Mouse (Mus musculus) gastrocnemius, postnatal 10 days (tissue): ENCODE results near the gene Dgkq. TPM values are rescaled to one million over a fixed set of nuclear protein-coding genes. Genes with fewer than 3 reads are reported as not detected.
"Not testable (repeated sequence)": the region's sequence is repeated elsewhere in the genome, so short reads cannot be mapped to it uniquely, and the experiment has no call there.

Source experiments
- DNase-seq: peaks from one replicate; pipeline ENCODE4 v3.0.0; 2021; ENCODE audit warnings: mixed read lengths
- total RNA-seq, 2 experiments: library from RNA; stranded (reverse); gene quantifications; 2 replicates each; pipeline ENCODE4 v1.2.3; 2021

Gene Dgkq
- total RNA-seq, 2 experiments from 2014 or later, result 3.7 to 8.3 TPM

DNA sequence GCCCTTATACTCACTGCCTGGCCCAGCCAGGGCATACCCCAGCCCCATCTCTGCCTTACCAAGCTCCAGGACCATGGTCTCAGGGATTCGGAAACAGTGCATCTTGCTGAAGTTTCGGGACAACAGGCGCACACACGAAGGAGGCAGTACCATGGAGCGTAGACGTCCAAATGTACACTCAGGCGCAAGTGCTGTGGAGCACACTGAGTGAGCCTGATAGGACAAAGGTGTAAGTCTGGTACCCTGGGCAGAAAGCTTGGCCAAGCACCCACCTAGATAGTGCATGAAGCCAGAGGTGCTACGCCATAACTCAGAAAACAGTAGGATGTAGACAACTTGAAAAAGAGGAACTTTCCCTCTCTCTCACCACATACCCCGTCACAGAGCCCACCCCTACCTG is 14.1 kb downstream of the Dgkq start:
- DNase-seq, result no peak

DNA sequence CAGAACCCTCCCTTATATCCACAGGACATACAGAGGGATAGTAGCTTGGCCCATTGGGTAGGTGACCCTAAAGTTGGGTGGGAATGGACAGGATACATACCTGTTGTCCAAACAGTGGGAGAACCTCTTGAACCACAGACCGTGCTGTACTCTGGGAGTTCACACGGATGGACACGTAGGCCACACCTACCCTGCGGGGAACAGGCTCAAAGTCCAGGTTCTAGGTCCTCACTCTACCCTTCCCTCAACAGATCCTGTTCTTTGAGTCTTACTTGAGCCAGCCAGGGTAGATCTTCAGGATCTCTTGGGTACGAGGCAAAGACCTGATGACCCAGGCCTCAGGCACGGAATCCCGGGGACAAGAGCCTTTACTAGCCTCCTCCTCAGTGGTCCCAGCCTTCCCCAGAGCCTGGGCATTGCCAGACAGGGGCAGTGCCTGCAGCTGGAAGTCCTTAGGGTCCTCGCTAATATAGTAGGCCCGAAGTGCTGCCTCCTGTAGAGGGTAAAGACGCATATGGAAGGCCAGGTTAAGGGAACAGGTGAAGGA is 15.0 kb downstream of the Dgkq start:
- no peak for DNase-seq

DNA sequence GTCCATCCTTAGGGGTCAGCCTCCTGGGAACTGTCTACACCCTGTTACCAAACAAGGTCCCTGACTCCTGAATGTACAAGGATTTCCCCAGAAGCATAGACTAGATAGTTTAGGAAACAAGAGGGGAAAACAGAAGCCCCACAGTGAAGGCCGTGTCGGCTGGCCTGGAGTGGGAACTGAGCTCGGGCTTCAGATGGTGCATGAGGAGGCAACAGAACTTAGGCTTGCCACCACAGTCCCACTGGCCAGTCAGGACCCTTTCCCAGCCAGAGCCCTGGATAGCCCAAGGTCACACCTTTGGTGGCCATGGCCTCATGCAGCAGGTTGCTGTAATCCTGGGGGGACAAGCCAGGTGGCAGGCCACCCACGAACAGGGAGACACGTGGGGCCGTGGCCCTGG is 16.1 kb downstream of the Dgkq start:
- no peak for DNase-seq

DNA sequence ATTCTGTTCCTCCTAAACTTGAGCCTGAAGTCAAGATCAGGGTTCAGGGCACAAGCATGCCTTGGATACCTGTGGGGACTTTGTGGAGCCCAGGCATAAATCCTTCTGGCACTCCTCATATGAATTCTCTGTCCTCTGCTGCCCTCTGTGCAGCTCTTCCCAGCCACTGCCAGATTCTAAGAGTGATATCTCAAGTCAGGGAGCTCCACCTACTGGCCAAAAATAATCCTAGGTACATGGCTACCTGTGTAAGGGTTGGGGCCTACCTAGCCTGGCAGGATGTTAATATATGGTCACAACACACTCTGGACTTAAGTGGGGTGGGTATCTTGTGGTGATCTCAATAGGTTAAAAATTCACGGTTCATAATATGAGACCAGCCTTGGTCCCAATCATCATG is 17.6 kb downstream of the Dgkq start:
- DNase-seq, result no peak

DNA sequence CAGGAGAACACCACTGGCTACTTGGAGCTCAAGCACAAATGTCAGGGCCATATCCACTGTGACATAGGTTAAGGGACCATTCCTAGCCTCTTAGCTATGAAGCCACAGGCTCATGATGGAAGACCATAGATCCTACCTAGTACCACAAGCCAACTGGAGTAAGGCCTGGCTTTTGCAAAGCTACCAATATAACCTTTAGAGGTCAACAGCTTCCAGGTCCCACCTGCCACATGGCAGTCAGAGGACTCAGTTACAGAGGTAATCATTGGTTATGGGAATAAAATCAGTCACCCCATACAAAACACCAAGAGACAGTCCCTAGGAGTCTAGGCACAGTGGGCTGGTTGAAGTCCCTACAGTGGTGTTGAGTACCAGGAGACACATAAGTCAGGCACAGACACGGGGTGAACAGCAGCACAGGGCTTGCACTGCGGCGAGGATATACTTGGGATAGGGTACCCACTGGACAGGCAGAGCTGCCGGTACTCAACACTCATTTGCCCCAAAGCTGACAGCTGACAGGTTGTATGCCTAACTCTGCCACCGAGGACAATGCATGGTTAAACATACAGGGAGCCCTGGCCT is 18.2 kb downstream of the Dgkq start:
- no peak for DNase-seq

DNA sequence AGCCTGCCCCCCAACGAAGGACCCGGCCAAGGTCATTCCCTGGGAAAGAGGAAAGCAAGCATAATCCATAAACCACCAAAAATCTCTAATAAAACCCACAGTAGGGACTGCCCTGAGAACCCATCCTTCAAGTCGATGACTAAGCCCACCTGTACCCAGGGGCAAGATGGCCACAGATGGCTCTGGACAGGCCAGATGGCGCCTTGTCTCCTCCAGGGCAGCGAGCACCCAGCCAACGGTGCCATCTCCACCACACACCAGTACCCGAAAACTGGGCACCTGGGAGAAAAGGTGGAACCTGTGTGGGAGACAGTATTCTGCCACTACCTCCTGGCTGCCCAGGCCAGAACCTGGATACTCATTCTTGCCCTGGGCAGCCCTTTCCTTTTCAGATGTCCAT is 19.1 kb downstream of the Dgkq start:
- no peak for DNase-seq

DNA sequence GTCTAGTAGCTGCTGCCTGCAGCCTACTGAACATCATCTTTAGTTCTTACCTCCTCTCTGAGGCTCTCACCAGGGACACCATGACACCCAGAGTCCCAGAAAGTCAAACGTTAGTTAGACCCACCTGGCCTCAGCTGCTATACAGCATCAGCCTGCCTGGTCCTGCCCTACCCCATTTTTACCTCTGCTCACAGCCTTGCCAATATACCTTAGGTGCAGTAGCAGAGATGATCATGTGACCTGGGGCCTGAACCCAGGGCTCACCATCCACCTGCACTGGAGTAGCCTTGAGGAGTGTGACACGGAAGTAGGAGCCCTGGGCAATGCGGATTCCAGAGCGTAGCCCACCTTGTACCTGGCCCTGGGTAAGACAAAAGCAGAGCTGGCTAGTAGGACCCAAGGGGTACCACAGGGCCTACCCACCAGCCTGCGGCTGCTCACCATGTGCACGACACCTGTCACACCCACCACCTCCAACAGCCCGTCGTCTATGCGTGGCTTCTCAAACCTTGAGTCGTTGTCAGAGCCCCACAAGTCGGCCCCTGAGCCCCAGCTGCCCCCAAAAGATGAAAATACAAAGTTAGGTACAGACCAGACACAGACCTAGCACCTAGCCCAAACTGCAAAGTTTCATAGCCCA is 20.4 kb downstream of the Dgkq start:
- DNase-seq, result no peak

DNA sequence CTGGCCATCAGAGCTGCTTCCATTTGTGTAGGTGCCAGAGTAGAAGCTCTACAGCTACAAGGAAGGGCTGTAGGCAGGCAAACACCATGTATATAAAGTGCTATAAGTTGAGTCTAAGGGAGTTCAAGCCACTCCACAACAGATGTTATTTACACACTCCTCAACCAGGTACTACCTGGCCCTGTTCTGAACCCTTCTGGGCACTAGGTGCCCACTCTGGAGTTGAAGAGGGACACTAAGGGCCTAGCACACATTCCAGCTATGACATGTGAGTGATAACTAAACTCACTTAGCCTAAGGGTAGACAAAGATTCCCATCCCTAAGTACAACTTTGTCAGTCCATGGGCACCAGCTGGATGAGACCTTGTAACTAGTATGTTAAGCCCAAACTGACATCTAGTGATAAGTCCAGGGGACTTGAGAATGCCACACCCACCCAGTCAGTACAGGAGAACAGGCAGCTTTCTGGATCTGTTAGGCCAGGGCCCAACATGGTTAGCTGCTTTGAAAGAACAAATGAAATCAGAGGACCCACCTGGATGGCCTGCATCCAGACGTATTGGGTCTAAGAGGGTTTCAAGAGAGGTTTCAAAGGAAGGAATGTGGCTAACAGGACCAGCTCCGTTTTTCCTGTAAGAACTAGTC is 21.5 kb downstream of the Dgkq start:
- DNase-seq, result no peak

DNA sequence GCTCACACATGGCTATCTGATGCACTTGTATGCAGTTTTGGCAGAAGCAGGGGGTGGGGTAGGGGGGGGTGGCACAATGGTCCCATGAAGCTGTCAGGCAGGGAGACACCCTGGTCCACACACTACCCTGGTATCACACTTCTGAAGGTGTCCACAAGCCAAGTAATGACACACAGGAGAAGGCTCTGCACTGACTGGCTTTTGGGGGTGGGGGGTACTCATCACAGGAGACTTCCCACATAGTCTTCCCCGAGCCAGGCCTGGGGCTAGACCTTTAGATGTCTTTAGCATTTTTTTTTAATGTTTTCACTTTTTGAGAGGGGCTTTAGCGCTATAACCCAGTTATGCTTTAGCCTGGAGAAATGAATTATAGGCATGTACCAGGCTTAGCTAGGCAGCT is 22.2 kb downstream of the Dgkq start:
- DNase-seq, result no peak

DNA sequence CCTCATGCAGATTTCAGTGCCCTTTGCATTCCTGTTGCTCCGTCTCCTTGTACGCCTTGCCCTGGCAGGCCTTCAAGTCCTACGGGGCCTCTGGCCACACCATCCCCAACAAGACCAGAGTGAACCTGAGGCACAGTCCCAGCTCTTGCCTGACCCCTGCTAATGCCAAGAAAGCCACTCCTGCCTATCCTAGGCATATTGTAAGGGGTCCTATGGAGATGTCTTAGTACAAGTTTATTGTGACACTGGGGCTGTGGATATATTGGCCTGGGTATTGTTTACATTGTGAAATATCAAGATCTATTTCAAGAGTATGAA is 23.2 kb downstream of the Dgkq start:
- DNase-seq, result no peak

DNA sequence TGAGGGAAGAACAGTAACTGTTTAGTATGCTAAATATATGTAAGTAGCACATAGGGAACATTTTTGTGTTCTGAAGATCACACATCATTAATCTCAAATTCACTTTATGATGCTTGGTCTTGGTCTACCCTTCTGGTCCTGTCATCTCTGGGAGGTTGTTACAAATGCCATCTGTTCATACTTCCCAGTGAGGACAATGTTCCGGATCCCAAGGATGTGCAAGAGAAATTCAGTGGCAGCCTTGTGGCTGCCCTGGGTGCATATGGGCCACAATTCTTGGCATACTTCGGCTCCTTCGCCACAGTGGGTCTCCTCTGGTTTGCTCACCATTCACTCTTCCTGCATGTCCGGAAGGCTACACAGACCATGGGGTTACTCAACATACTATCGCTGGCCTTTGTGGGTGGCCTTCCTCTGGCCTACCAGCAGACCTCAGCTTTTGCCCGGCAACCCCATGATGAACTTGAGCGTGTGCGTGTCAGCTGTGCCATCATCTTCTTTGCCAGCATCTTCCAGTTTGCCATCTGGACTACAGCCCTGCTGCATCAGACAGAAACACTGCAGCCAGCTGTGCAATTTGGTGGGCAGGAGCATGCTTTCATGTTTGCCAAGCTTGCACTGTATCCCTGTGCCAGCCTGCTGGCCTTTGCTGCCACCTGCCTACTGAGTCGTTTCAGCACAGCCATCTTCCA is 23.7 kb downstream of the Dgkq start:
- DNase-seq, result peak; percentile 40

DNA sequence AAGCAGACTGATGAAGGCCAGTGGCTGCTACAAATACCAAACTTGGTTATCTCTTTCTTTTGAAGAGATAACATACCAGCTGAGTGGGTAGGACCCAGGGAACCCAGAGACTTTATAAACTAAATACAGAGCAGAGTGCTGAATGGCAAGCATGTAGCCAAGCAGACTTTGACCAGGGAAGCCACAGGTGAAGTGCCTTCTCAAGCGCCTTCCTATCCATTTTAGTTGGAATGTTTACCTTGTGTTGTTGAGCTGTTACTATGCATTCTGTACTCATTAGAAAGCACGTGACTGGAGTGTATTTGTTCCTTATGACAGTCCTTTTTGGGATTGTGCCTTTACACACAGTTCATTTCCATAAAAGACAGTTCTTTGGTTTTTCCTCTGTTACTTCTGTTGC is 25.8 kb downstream of the Dgkq start:
- no peak for DNase-seq

DNA sequence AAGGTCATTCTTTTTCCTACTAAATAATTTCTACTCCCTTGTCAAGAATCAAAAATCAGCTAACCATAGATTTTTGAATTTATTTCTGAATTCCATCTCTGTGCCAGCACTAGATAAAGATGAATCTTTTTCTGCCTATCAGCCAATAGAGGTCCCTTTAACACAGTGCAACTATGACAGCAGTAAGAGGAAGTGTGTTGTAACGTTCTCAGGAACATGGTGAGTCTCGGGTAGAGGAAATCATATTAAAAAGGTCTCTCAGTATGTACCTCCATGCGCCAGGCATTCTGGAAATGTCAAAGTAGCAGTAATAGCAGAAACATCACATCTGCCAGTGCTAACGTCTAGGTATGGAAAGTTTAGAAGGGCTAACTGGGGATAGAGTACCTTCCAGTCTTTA is 33.3 kb downstream of the Dgkq start:
- DNase-seq, result no peak

DNA sequence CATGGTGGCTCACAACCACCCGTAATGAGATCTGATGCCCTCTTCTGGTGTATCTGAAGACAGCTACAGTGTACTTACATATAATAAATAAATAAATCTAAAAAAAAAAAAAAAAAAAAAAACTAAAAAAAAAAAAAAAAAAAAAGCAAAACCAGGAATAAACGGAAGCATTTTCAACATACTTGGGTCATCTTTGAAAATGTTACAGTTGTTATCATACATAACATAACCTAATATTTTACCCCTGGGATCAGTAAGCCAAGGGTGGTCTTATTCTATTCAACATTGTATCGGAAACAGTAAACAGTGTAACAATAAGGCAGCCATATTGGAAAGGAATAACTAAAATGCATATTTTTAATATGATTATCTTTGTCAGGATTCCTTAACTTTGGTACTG is 35.4 kb downstream of the Dgkq start:
- DNase-seq, result not testable (repeated sequence)

DNA sequence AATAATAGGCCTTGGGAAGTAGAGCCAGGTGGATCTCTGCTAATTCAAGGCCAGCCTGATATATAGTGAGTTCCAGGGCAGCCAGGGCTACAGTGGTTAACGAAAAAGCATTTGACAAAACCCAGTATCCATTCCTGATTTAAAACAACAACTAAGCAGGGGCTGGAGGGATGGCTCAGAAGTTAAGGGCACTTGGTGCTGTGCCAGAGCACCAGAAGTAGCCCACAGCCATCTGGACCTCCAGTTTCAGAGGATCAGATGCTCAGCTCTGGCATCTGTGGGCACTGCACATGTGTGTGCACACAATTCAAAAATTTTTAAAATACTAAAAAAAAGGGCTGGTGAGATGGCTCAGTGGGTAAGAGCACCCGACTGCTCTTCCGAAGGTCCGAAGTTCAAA is 35.8 kb downstream of the Dgkq start:
- no peak for DNase-seq

DNA sequence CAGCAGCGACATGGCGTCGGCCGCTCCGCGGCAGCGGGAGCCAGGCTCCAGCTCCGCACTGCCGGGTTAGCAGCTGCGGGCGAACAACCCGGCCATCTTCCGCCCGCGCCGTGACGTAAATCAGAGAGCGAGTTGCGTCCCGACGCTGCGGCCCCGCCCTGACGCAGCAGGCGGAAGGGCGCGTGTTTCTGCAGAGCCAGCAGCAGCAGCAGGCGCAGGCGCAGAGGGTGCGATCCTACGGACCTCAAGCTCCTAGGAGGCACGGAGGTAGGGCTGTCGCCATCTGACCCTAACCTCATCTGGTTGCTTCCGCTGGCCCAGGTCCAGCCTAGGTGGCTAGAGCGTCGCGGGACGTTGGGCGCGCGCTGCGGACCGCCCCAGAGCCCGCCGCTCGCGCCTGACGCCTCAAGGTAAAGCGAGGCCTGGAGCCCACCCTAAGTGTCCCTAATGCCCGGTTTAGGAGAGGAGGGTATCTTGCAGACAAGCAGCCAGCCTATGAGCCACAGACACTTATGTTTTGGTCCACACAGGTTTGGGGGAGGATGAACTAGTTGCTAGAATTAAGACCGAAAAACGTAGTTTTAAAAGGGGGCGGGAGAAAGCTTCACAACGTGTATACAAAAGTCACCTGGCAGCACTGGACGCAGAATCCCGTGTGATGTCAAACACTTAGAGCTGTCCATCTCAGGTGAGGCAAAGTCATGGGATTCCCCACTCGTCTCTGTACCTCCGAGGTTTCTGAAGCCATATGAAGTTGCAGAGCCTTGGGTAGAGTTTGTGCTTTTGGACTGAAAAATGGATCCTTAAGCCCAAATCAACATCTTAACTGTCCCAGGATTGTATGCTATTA is 39.6 kb downstream of the Dgkq start, which contains the start of the genes Gak and Tmem175:
TSS of gene Gak (minus strand) at position 122 of the 850 bp plus-strand sequence.
TSS of gene Tmem175 (plus strand) at position 137 of the 850 bp plus-strand sequence.
- DNase-seq, result peak; percentile 89

DNA sequence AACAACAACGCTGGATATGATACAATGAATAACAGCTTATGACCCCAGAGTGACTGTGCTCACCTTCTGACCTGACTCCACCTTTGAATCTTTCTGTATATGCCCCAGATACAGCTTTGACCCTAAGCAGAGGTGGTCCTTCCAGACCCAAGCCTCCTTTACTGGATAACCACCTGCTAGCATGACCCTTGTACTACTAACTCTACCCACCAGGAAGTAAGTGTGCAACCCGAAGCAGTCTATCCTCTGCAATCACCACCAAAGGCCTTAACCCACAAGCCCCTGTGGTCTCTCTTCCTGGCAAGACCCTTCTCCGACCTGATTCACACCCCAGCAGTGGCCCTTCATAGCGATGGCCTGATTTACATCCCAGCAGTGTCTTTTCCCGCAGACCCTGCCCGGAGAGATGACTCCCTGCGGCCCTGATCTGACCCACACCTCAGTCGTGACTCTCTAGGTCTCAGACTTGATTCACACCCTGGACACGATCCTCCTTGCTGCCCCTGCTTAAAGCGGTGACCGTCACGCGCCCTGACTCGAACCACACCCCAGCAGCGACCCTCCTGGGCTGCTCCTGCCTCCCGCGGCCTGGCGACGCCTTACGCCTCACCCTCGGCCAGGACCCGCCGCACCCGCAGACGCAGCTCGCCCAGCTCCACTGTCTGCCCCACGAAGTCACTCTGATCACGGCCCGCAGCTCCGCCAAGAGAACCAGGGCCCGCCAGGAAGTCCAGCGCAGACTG is 40.4 kb downstream of the Dgkq start:
- DNase-seq, result no peak

DNA sequence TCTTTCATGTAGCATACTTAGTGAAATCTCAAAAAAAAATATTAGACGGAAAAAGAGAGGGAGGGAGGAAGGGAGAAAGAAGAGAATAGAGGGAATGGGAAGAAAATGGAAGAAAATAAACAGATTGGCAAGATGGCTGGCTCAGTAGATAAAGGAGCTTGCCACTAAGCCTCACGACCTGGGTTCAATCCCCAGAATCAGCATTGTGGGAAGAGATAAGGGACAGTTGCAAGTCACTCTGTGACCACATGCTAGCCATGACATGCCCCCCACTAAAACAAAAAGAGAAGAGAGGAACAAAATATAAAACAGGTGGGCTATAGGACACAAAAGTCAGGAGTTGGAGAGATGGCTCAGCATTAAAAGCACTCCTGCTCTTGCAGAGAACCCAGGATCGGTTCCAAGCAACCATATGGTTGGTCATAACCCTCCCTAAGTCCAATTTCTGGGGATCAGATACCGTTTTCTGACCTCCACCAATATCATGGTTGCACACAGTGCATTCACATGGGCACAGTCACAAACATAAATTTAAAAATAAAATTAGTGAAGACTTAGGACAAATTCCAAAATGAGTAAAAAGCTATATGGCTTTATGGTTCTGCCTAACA is 43.3 kb downstream of the Dgkq start:
- DNase-seq, result no peak

DNA sequence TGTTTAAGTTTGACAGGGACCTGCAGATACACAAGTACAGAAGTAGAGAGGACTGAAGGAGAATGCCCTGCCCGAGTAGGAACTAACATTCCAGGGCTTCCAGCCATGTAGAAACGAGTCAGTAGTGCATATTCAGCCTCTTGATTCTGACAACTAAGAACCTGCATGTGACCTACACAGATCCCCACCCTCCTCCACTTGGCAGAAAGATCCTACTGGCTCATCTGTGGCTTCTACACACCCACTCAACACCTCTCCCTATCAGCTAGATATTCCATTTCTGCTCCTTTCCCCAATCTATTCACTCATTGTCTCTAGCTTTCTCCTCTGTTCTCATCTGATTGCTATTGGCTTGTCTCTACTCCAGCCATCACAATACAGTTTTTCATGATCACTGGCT is 47.6 kb downstream of the Dgkq start:
- no peak for DNase-seq

DNA sequence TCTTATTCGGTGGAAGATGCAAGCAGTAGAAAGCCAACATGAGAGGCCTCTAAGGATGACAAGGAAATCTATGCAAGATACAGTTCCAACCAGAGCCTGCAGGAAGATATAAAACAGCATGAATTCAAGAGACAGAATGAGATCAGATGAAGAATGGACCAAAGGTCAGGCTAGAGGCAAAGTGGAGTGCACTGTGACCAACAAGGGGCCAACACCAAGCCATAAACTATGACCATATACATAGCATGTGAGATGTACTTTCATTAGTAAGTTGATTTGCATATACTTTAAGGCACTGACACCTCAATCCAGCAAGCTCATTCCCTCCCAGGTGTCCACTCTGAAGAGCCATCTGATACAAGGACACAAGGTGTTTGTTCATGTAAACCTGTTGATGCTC is 59.0 kb downstream of the Dgkq start:
- DNase-seq, result no peak

DNA sequence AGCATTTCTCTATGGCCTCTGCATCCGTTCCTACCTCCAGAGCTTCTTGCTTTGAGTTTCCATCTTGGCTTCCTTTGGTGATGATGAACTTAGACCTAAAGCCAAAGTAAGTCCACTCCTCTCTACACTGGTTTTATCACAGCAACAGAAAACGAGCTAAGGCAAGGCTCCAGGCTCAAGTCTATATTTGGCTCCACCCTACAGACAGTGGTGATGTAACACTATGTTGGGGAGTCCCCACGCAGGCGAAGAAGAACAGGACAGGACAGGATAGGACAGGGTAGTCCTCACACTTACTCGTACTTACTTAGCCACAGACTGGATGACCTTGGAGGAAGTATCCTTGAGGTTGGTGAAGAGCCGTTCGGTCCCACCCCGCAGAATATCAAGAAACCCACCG is 66.9 kb downstream of the Dgkq start:
- no peak for DNase-seq
